Mouse (Mus musculus) stomach, embryonic 14.5 days (tissue): ENCODE results near the gene Arl5c. TPM values are rescaled to one million over a fixed set of nuclear protein-coding genes. Genes with fewer than 3 reads are reported as not detected.
A peak's percentile ranks its signal among the peaks of the same experiment; 100 is the strongest.

Source experiments
- ATAC-seq: fragments of 200-750 bp; cut with Nextera tagmentation; 2 replicates; pipeline ENCODE4 v1.8.0; 2017; ENCODE audit warnings: low read depth, moderate TSS enrichment; ENCODE audit not compliant: insufficient number of reproducible peaks, insufficient read depth, low FRiP score
- H3K27ac ChIP-seq: fragments of 300-500 bp; sonication (generic); 2 replicates; pipeline ENCODE4 v1.5.1; 2014; ENCODE audit warnings: mild to moderate bottlenecking, low read length, moderate library complexity, mixed read lengths
- H3K27me3 ChIP-seq: fragments of 300-500 bp; sonication (generic); 2 replicates; pipeline ENCODE4 v1.6.1; 2014; ENCODE audit warnings: low read length, control low read depth, mixed read lengths; ENCODE audit not compliant: control insufficient read depth, insufficient read depth
- H3K36me3 ChIP-seq: fragments of 300-500 bp; sonication (generic); 2 replicates; pipeline ENCODE4 v1.6.1; 2014; ENCODE audit warnings: mild to moderate bottlenecking, control low read depth, low read length, moderate library complexity, mixed read lengths; ENCODE audit not compliant: control insufficient read depth, insufficient read depth
- H3K4me1 ChIP-seq: fragments of 300-500 bp; sonication (generic); 2 replicates; pipeline ENCODE4 v1.6.1; 2014; ENCODE audit warnings: low read length, control low read depth, mixed read lengths; ENCODE audit not compliant: control insufficient read depth, insufficient read depth
- H3K4me2 ChIP-seq: fragments of 300-500 bp; sonication (generic); replicated peaks from 2 replicates; pipeline ENCODE4 v1.6.1; 2014; ENCODE audit warnings: low read depth, low read length, control low read depth
- H3K4me3 ChIP-seq: fragments of 300-500 bp; sonication (generic); 2 replicates; pipeline ENCODE4 v1.5.1; 2014; ENCODE audit warnings: low read depth, low read length, control low read depth
- H3K9ac ChIP-seq: fragments of 300-500 bp; sonication (generic); replicated peaks from 2 replicates; pipeline ENCODE4 v1.6.1; 2014; ENCODE audit warnings: low read depth, mild to moderate bottlenecking, control low read depth, low read length, moderate library complexity, mixed read lengths
- H3K9me3 ChIP-seq: fragments of 300-500 bp; sonication (generic); 2 replicates; pipeline ENCODE4 v1.6.1; 2016; ENCODE audit warnings: low read depth, low read length, control low read depth; ENCODE audit not compliant: control insufficient read depth
- WGBS: fragments of 180-500 bp; shearing (Covaris S2); extraction: QIAGEN DNeasy Blood & Tissue Kit; methylation state at CpG from one replicate; pipeline ENCODE4 v1.1.7; 2014; 5-methylcytosine and 5-hydroxymethylcytosine counted together
- polyA plus RNA-seq: library from polyadenylated mRNA; unstranded; fragments of >200 nt; fragmentation: Nextera tagmentation; extraction: Ambion mirVana; gene quantifications from 2 replicates; pipeline ENCODE4 v1.2.1, GENCODE M21; 2014

Arl5c gene
- polyA plus RNA-seq, 1 experiment from 2014 or later, result 11.6 TPM

DNA sequence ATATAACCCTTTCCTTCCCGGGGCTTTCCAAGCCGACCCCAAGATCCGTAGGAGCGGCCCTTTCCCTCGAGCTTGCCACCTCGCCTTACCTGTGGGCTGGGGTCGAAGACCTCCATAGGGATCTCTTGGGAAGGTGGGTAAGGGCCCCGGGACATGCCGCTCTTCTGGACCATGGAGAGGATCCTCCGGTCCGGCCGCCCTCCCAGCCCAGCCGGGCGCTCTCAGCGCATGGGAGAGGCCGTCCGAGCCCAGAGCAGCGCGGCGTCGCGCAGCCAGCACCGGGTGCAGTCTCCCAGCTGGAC, 26.2 kb upstream of the Arl5c start:
- peak overlapping the region; percentile 94 for H3K4me2 ChIP-seq
- peak overlapping the region; percentile 89 for H3K27ac ChIP-seq
- peaks cover 23% of the 10 kb centered on the region for H3K4me1 ChIP-seq
- H3K9me3 ChIP-seq, result no peaks in the 10 kb centered on the region
- H3K9ac ChIP-seq, result peak overlapping the region; percentile 67
- under 1% methylated on average over 23 of the region's 23 CpGs for WGBS
- no peaks in the 10 kb centered on the region for H3K27me3 ChIP-seq
- no peak for ATAC-seq
- peaks cover 5% of the 10 kb centered on the region; the same call in 1 of the 2 replicates for H3K36me3 ChIP-seq
- peak overlapping the region; percentile 79 for H3K4me3 ChIP-seq

- no peaks in the 10 kb centered on the region for H3K9me3 ChIP-seq
- peak overlapping the region; percentile 79 for H3K4me3 ChIP-seq
- H3K27ac ChIP-seq, result peak overlapping the region; percentile 89
- H3K36me3 ChIP-seq, result peaks cover 5% of the 10 kb centered on the region; the same call in 1 of the 2 replicates
- H3K9ac ChIP-seq, result peak overlapping the region; percentile 67
- H3K4me2 ChIP-seq, result peak overlapping the region; percentile 94
- H3K4me1 ChIP-seq, result peaks cover 23% of the 10 kb centered on the region
- H3K27me3 ChIP-seq, result no peaks in the 10 kb centered on the region
- WGBS, result 5% methylated on average over 34 of the region's 34 CpGs
- 0 out of 2 replicates have a peak, but pooled peaks have one; percentile 3 for ATAC-seq
Observed at GRCm38 (mm10) chr11:98021565-98022252, 25.7 kb upstream of the Arl5c start.

DNA sequence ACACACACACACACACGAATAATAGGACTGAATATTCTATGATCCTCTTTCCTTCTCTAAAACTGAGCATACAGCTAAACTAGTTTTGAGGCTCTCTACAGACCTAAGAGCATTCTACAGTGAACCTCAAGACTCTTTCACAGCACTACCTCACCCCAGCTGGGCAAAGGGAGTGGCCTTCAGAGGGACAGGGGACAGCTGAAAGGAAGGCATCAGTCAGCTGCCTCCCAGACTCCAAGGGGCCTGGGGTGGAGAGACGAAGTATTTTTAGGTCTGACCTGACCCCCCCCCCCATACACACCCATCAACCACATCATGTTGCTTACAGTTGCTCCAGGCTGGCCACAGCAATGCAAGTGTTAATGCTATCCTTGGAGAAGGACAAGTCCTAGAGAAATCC, 25.1 kb upstream of the Arl5c start:
- no peak for ATAC-seq
- H3K36me3 ChIP-seq, result peaks cover 5% of the 10 kb centered on the region; the same call in 1 of the 2 replicates
- H3K27ac ChIP-seq, result no peak overlapping the region
- 38% methylated on average over 2 of the region's 2 CpGs for WGBS
- peaks cover 22% of the 10 kb centered on the region for H3K4me1 ChIP-seq
- peak overlapping the region; percentile 94 for H3K4me2 ChIP-seq
- no peaks in the 10 kb centered on the region for H3K27me3 ChIP-seq
- H3K9me3 ChIP-seq, result no peaks in the 10 kb centered on the region
- peak overlapping the region; percentile 79 for H3K4me3 ChIP-seq
- H3K9ac ChIP-seq, result no peak overlapping the region

DNA sequence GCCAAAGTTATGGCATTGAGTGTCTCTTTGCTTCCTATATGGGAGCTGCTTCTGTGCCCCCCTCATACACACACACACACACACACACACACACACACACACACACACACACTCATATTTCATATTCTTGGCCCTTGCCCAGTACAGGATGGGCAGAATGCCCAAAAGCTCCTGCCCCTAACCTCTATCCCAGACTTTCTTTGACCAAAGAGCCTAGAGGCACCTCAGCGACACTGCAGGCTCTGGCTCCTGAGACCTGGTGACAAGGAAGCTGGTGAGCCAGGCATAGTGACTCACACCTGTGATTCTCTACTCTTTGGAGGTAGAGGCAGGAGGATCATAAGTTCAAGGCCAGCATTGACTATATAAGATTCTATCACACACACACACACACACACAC, 24.7 kb upstream of the Arl5c start:
- H3K9ac ChIP-seq, result no peak overlapping the region
- H3K4me3 ChIP-seq, result no peak overlapping the region
- H3K27ac ChIP-seq, result no peak overlapping the region; the same call in 1 of the 2 replicates
- peaks cover 5% of the 10 kb centered on the region; the same call in 1 of the 2 replicates for H3K36me3 ChIP-seq
- no peaks in the 10 kb centered on the region for H3K27me3 ChIP-seq
- 72% methylated on average over 1 of the region's 1 CpGs for WGBS
- no peak for ATAC-seq
- peak overlapping the region; percentile 94; the same call in 1 of the 2 replicates for H3K4me2 ChIP-seq
- peaks cover 18% of the 10 kb centered on the region for H3K4me1 ChIP-seq
- H3K9me3 ChIP-seq, result no peaks in the 10 kb centered on the region

DNA sequence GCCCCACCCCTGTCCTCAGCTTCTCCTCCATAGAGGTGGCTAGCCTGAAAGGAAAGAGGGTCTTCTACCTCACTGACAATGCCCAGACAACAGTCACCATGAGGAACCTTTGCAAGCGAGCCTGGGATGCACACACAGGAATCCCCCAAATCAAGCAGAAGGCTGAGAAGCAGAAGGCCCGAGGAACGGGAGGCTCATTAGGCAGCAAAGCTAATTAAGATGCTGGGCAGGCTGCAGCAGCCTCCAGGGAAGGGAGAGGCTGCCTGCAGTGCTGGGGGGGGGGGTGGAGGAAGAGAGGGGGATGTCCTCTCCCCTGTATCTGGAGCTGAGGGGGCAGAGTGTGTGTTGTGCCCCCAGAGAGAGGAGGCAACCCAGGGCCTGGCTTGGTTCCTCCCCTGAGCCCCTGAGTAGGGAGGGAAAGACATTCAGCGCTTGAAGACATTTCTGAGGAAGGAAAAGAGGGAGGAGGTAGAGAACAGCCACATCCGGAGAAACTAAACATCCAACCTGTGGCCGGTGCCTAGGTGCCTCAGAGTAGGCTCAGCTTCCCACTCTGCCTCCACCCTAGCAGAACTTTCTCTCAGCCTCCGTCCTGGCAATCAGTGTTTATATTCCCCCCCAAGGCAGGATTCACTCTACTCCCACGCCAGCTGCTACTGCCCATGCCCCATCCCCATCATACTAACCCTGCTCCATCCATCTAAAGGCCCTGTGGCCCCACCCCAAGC, 24.1 kb upstream of the Arl5c start:
- no peak overlapping the region for H3K4me3 ChIP-seq
- no peak for ATAC-seq

GRCm38 (mm10) chr11:98018858-98019641, 23.1 kb upstream of the Arl5c start:
- 41% methylated on average over 10 of the region's 10 CpGs for WGBS
- Histone ChIP-seq H3K4me3 (no peak overlapping the region), H3K4me1 (peaks cover 17% of the 10 kb centered on the region; the same call in 1 of the 2 replicates), H3K9ac (no peak overlapping the region), H3K27me3 (no peaks in the 10 kb centered on the region), H3K9me3 (no peaks in the 10 kb centered on the region), H3K27ac (no peak overlapping the region), H3K4me2 (peak overlapping the region; percentile 14; the same call in 1 of the 2 replicates), H3K36me3 (peaks cover 5% of the 10 kb centered on the region; the same call in 1 of the 2 replicates)
- ATAC-seq, result no peak

More for the DNA sequence above, 24.1 kb upstream of the Arl5c start:
- 33% methylated on average over 8 of the region's 8 CpGs for WGBS
- Histone ChIP-seq H3K27ac (peak overlapping the region; percentile 15; the same call in 1 of the 2 replicates), H3K9me3 (no peaks in the 10 kb centered on the region), H3K36me3 (peaks cover 5% of the 10 kb centered on the region; the same call in 1 of the 2 replicates), H3K9ac (no peak overlapping the region), H3K4me2 (peak overlapping the region; percentile 14; the same call in 1 of the 2 replicates), H3K27me3 (no peaks in the 10 kb centered on the region), H3K4me1 (peaks cover 17% of the 10 kb centered on the region; the same call in 1 of the 2 replicates)

GRCm38 (mm10) chr11:98018222-98018621, 22.2 kb upstream of the Arl5c start:
- H3K27me3 ChIP-seq, result no peaks in the 10 kb centered on the region
- H3K4me2 ChIP-seq, result no peak overlapping the region
- H3K36me3 ChIP-seq, result peaks cover 5% of the 10 kb centered on the region; the same call in 1 of the 2 replicates
- no peak overlapping the region for H3K27ac ChIP-seq
- H3K9me3 ChIP-seq, result no peaks in the 10 kb centered on the region
- peaks cover 17% of the 10 kb centered on the region; the same call in 1 of the 2 replicates for H3K4me1 ChIP-seq
- WGBS, result 74% methylated on average over 6 of the region's 6 CpGs
- H3K4me3 ChIP-seq, result no peak overlapping the region
- no peak overlapping the region for H3K9ac ChIP-seq
- ATAC-seq, result no peak

GRCm38 (mm10) chr11:98016824-98017223, 20.8 kb upstream of the Arl5c start:
- no peak for ATAC-seq
- Histone ChIP-seq H3K9me3 (no peaks in the 10 kb centered on the region), H3K4me2 (no peak overlapping the region), H3K36me3 (peaks cover 5% of the 10 kb centered on the region; the same call in 1 of the 2 replicates), H3K4me3 (no peak overlapping the region), H3K9ac (no peak overlapping the region), H3K27ac (no peak overlapping the region), H3K4me1 (peaks cover 17% of the 10 kb centered on the region; the same call in 1 of the 2 replicates), H3K27me3 (no peaks in the 10 kb centered on the region)
- WGBS, result 73% methylated on average over 4 of the region's 4 CpGs
